Mouse (Mus musculus) cerebellum, adult 8-10 months (tissue): ENCODE data around the gene Arcn1.

Experiments used
- DNase-seq: peaks from one replicate; pipeline ENCODE4 v3.0.0; 2022

Gene Arcn1

GRCm38 (mm10) chr9:44740663-44741192 lies 26.9 kb downstream of the Arcn1 start:
- DNase-seq: no peak

- DNase-seq: no peak
Measured at GRCm38 (mm10) chr9:44737240-44737949, 30.2 kb downstream of the Arcn1 start.

- DNase-seq: no peak
Measured at GRCm38 (mm10) chr9:44736301-44736700, 31.3 kb downstream of the Arcn1 start.

- no peak for DNase-seq
Measured at GRCm38 (mm10) chr9:44735886-44736285, 31.8 kb downstream of the Arcn1 start.

GRCm38 (mm10) chr9:44734524-44735494 lies 32.8 kb downstream of the Arcn1 start, which contains the start of gene Phldb1:
TSS of gene Phldb1 (minus strand) at chr9:44735198.
- no peak for DNase-seq

GRCm38 (mm10) chr9:44733671-44734523 lies 33.7 kb downstream of the Arcn1 start:
- peak; percentile 50 for DNase-seq

GRCm38 (mm10) chr9:44732921-44733530 lies 34.6 kb downstream of the Arcn1 start:
- no peak for DNase-seq

- DNase-seq: no peak
Measured at GRCm38 (mm10) chr9:44732130-44732549, 35.5 kb downstream of the Arcn1 start.

GRCm38 (mm10) chr9:44727441-44727840 lies 40.2 kb downstream of the Arcn1 start:
- no peak for DNase-seq

GRCm38 (mm10) chr9:44726431-44727146 lies 41.1 kb downstream of the Arcn1 start:
- DNase-seq: no peak

GRCm38 (mm10) chr9:44724665-44725064 lies 43.0 kb downstream of the Arcn1 start:
- no peak for DNase-seq

- no peak for DNase-seq
Measured at GRCm38 (mm10) chr9:44724223-44724622, 43.4 kb downstream of the Arcn1 start.

GRCm38 (mm10) chr9:44723521-44724041 lies 44.1 kb downstream of the Arcn1 start:
- DNase-seq: no peak

GRCm38 (mm10) chr9:44723008-44723407 lies 44.6 kb downstream of the Arcn1 start:
- no peak for DNase-seq

- DNase-seq: no peak
Measured at GRCm38 (mm10) chr9:44722575-44722974, 45.1 kb downstream of the Arcn1 start.

GRCm38 (mm10) chr9:44721877-44722186 lies 45.8 kb downstream of the Arcn1 start:
- DNase-seq: no peak

- peak; percentile 93 for DNase-seq
Measured at GRCm38 (mm10) chr9:44721154-44721876, 46.3 kb downstream of the Arcn1 start.

- peak; percentile 65 for DNase-seq
Measured at GRCm38 (mm10) chr9:44720358-44721153, 47.1 kb downstream of the Arcn1 start.

- DNase-seq: no peak
Measured at GRCm38 (mm10) chr9:44719632-44720357, 47.9 kb downstream of the Arcn1 start.
